ENCODE assay signal across 10 mouse cellular contexts in genomic region chr8:70857516-70857915, GRCm38 (mm10). TPM values are rescaled to one million over a fixed set of nuclear protein-coding genes. Genes with fewer than 3 reads are reported as not detected.
DNase-seq lines count a peak whose midpoint lies in the region; ATAC-seq and TF ChIP-seq lines count a peak whose summit lies in the region.
"Had no signal": no experiment of that assay in that cellular context is flagged by ENCODE, and none has a peak within 500 bp of the region (broad histone marks: within the 10 kb centered on the region; RNA-seq: fewer than 3 reads in every experiment).

No protein-coding gene starts in this region.

- intact Hi-C loops in gastrocnemius, postnatal 14 days (cut with DNase I; ENCODE audit: low total_unique reads): no loop called here

- no peak for TF ChIP-seq CTCF in MEL (IDR thresholded peaks at IDR 0.05 in 2 of 3, conservative IDR thresholded peaks at IDR 0.05 in 1 of 3; ENCODE audit: control insufficient read depth in 1 of 3, insufficient read depth in 1 of 3, low read depth in 2 of 3, low read length in 3 of 3, poor library complexity in 1 of 3, severe bottlenecking in 1 of 3)

- peaks cover 0 to 14% of the 10 kb centered on the region in 2 experiments; a peak in 2 of 4 replicates for H3K4me1 ChIP-seq in MEL (ENCODE audit: control insufficient read depth in 1 of 2, insufficient read depth in 2 of 2, low read length in 2 of 2)
- H3K4me1 ChIP-seq in hindbrain, embryonic 14.5 days (replicated peaks; ENCODE audit: control insufficient read depth, insufficient read depth, low read length): peaks cover 26% of the 10 kb centered on the region
- peaks cover 44% of the 10 kb centered on the region for H3K4me1 ChIP-seq in midbrain, embryonic 15.5 days

- H3K79me2 ChIP-seq in MEL (ENCODE audit: control insufficient read depth, insufficient read depth, low read length, poor library complexity): no peaks in the 10 kb centered on the region; the same call in 1 of the 2 replicates

- H3K27ac ChIP-seq in MEL (ENCODE audit: control insufficient read depth, low read depth, low read length): no peak overlapping the region
- no peak overlapping the region for H3K27ac ChIP-seq in hindbrain, embryonic 14.5 days
- H3K27ac ChIP-seq in midbrain, embryonic 15.5 days: peak overlapping the region; percentile 45; the same call in 1 of the 2 replicates

- no peaks in the 10 kb centered on the region for H3K27me3 ChIP-seq in MEL (ENCODE audit: control insufficient read depth in 1 of 2, insufficient read depth in 2 of 2, low read length in 2 of 2)
- no peaks in the 10 kb centered on the region for H3K27me3 ChIP-seq in hindbrain, embryonic 14.5 days (ENCODE audit: control insufficient read depth, insufficient read depth, low read length)
- H3K27me3 ChIP-seq in midbrain, embryonic 15.5 days (replicated peaks): no peaks in the 10 kb centered on the region

- no peaks in the 10 kb centered on the region for H3K9me3 ChIP-seq in MEL (replicated peaks; ENCODE audit: insufficient read depth, low read length)
- no peaks in the 10 kb centered on the region for H3K9me3 ChIP-seq in hindbrain, embryonic 14.5 days (ENCODE audit: control insufficient read depth, low read length)
- H3K9me3 ChIP-seq in midbrain, embryonic 15.5 days: no peaks in the 10 kb centered on the region
- H3K9me3 ChIP-seq: megakaryocyte, embryonic 14.5 days had no signal

- TF ChIP-seq POLR2A in MEL (IDR thresholded peaks at IDR 0.05; ENCODE audit: control insufficient read depth in 1 of 2, insufficient read depth in 1 of 2, low read depth in 1 of 2, low read length in 2 of 2, poor library complexity in 1 of 2): no peak

- no peak overlapping the region for H3K9ac ChIP-seq in MEL (ENCODE audit: control insufficient read depth, low read depth, low read length, poor library complexity, severe bottlenecking)
- 0 out of 2 replicates have a peak overlapping the region, but pooled peaks have one; percentile 17 for H3K9ac ChIP-seq in hindbrain, embryonic 14.5 days
- H3K9ac ChIP-seq in midbrain, embryonic 15.5 days: no peak overlapping the region

- TF ChIP-seq EP300 in MEL (IDR thresholded peaks at IDR 0.05; ENCODE audit: low read depth in 1 of 2, low read length in 2 of 2): no peak

- no peak for ATAC-seq in hindbrain, embryonic 14.5 days (ENCODE audit: low FRiP score)
- ATAC-seq in midbrain, embryonic 15.5 days (replicated peaks): peak; percentile 19; the same call in 1 of the 2 replicates

- no peak overlapping the region for H3K4me3 ChIP-seq in MEL (ENCODE audit: control insufficient read depth in 1 of 2, insufficient read depth in 1 of 2, low read depth in 2 of 2, low read length in 2 of 2)
- no peak overlapping the region for H3K4me3 ChIP-seq in hindbrain, embryonic 14.5 days (replicated peaks; ENCODE audit: low read length)
- peak overlapping the region; percentile 50; the same call in 1 of the 2 replicates for H3K4me3 ChIP-seq in midbrain, embryonic 15.5 days

- TF ChIP-seq RAD21 in MEL (IDR thresholded peaks at IDR 0.05; ENCODE audit: low read depth, low read length): no peak

- DNase-seq in gastrocnemius, postnatal 14 days: peak; percentile 2
- DNase-seq in gastrocnemius, adult 8-10 months (ENCODE audit: low spot score in 2 of 2): no peak
- no peak for DNase-seq in MEL (ENCODE audit: low read depth, low spot score)
- no peak for DNase-seq in hindbrain, embryonic 14.5 days (ENCODE audit: low spot score)
- DNase-seq in testis, postnatal 10 days (ENCODE audit: low spot score): no peak
- no peak for DNase-seq in cerebellum, adult 8-10 months
- no peak for DNase-seq in cerebellum, postnatal 4 days (ENCODE audit: low spot score in 2 of 2)

- no peaks in the 10 kb centered on the region; a peak in 1 of 4 replicates for H3K36me3 ChIP-seq in MEL (ENCODE audit: control insufficient read depth in 1 of 2, insufficient read depth in 2 of 2, low read length in 2 of 2)
- H3K36me3 ChIP-seq in hindbrain, embryonic 14.5 days (replicated peaks; ENCODE audit: control insufficient read depth, insufficient read depth): peaks cover 9% of the 10 kb centered on the region; the same call in 1 of the 2 replicates
- no peaks in the 10 kb centered on the region for H3K36me3 ChIP-seq in midbrain, embryonic 15.5 days (replicated peaks)

- no peak overlapping the region for H3K4me2 ChIP-seq in hindbrain, embryonic 14.5 days (replicated peaks)
- peak overlapping the region; percentile 87 for H3K4me2 ChIP-seq in midbrain, embryonic 15.5 days

- 7% methylated on average over 4 of the region's 4 CpGs for WGBS in hindbrain, embryonic 14.5 days
- 13% methylated on average over 4 of the region's 4 CpGs for WGBS in midbrain, embryonic 15.5 days

TF ChIP-seq in MEL, 35 proteins besides CTCF, POLR2A, EP300 and RAD21:
- TF ChIP-seq JUND (IDR thresholded peaks at IDR 0.05; ENCODE audit: low read depth, low read length) (no peak), HCFC1 (IDR thresholded peaks at IDR 0.05; ENCODE audit: low read depth, low read length) (no peak), E2F4 (IDR thresholded peaks at IDR 0.05; ENCODE audit: borderline replicate concordance, low read depth, low read length) (no peak), USF1 (IDR thresholded peaks at IDR 0.05; ENCODE audit: low read depth, low read length) (peak; percentile 61)

RNA-seq across cellular contexts. Expression of gene Kcnn1, which starts 5.5 kb away (rescaled TPM):
- 1 to 10 TPM; 5.4 to 6.6 TPM for total RNA-seq in gastrocnemius, postnatal 14 days (2021)
- total RNA-seq in gastrocnemius, adult 8-10 months (2022): 10 to 100 TPM; 18.0 to 21.5 (median 20.5) TPM
- 7.3 and 8.9 TPM in 2 replicates for total RNA-seq in MEL (2012; rRNA removed)
- polyA plus RNA-seq in MEL (2012; ENCODE audit: insufficient read depth in 1 of 2, insufficient read length in 2 of 2, low read depth in 1 of 2, low replicate concordance in 2 of 2, missing spikeins in 1 of 2): 10 to 100 TPM in 1 of 2 experiments, not detected in 1; 10.7 TPM
- 10.0 and 14.3 TPM in 2 replicates for polyA plus RNA-seq in hindbrain, embryonic 14.5 days (2014; fragmentation: Nextera tagmentation; extraction: Ambion mirVana)
- 19.0 and 20.6 TPM in 2 replicates for polyA plus RNA-seq in midbrain, embryonic 15.5 days (2015; fragmentation: Nextera tagmentation; extraction: Ambion mirVana)

RNA-seq across cellular contexts. Expression of gene Ccdc124, which starts 16.2 kb away (rescaled TPM):
- 10 to 100 TPM; 50.3 to 50.9 TPM for total RNA-seq in gastrocnemius, postnatal 14 days (2021)
- 10 to 100 TPM; 61.7 to 77.8 (median 67.5) TPM for total RNA-seq in gastrocnemius, adult 8-10 months (2022)
- total RNA-seq in MEL (2012; rRNA removed): 47.5 and 47.6 TPM in 2 replicates
- 10 to 100 TPM in 1 of 2 experiments, not detected in 1; 87.1 TPM for polyA plus RNA-seq in MEL (2012; ENCODE audit: insufficient read depth in 1 of 2, insufficient read length in 2 of 2, low read depth in 1 of 2, low replicate concordance in 2 of 2, missing spikeins in 1 of 2)
- polyA plus RNA-seq in hindbrain, embryonic 14.5 days (2014; fragmentation: Nextera tagmentation; extraction: Ambion mirVana): 155 and 158 TPM in 2 replicates
- polyA plus RNA-seq in midbrain, embryonic 15.5 days (2015; fragmentation: Nextera tagmentation; extraction: Ambion mirVana): 173 and 180 TPM in 2 replicates

RNA-seq across cellular contexts. Expression of gene Arrdc2, which starts 18.0 kb away (rescaled TPM):
- 10 to 100 TPM in 1 of 2 experiments, 1 to 10 TPM in 1; 4.8 to 71.3 TPM for total RNA-seq in gastrocnemius, postnatal 14 days (2021)
- total RNA-seq in gastrocnemius, adult 8-10 months (2022): 100 to 1,000 TPM in 1 of 4 experiments, 10 to 100 TPM in 3; 38.9 to 177 (median 68.9) TPM
- 10.0 and 13.1 TPM in 2 replicates for total RNA-seq in MEL (2012; rRNA removed)
- polyA plus RNA-seq in MEL (2012; ENCODE audit: insufficient read depth in 1 of 2, insufficient read length in 2 of 2, low read depth in 1 of 2, low replicate concordance in 2 of 2, missing spikeins in 1 of 2): 10 to 100 TPM in 1 of 2 experiments, not detected in 1; 22.5 TPM
- polyA plus RNA-seq in hindbrain, embryonic 14.5 days (2014; fragmentation: Nextera tagmentation; extraction: Ambion mirVana): 7.2 and 8.7 TPM in 2 replicates
- polyA plus RNA-seq in midbrain, embryonic 15.5 days (2015; fragmentation: Nextera tagmentation; extraction: Ambion mirVana): 8.1 and 8.6 TPM in 2 replicates

RNA-seq across cellular contexts. Expression of gene Slc5a5, which starts 35.0 kb away (rescaled TPM):
- under 1 TPM in 1 of 2 experiments, not detected in 1; 0.08 TPM for total RNA-seq in gastrocnemius, postnatal 14 days (2021)
- total RNA-seq in gastrocnemius, adult 8-10 months (2022): not detected
- 0.12 and 0.13 TPM in 2 replicates for total RNA-seq in MEL (2012; rRNA removed)
- under 1 TPM in 1 of 2 experiments, not detected in 1; 0.36 TPM for polyA plus RNA-seq in MEL (2012; ENCODE audit: insufficient read depth in 1 of 2, insufficient read length in 2 of 2, low read depth in 1 of 2, low replicate concordance in 2 of 2, missing spikeins in 1 of 2)
- 1.5 and 1.8 TPM in 2 replicates for polyA plus RNA-seq in hindbrain, embryonic 14.5 days (2014; fragmentation: Nextera tagmentation; extraction: Ambion mirVana)
- 1.9 and 2.0 TPM in 2 replicates for polyA plus RNA-seq in midbrain, embryonic 15.5 days (2015; fragmentation: Nextera tagmentation; extraction: Ambion mirVana)
- polyA plus RNA-seq: heart, embryonic 14.5 days had no signal

RNA-seq across cellular contexts. Expression of gene Rpl18a, which starts 39.7 kb away (rescaled TPM):
- total RNA-seq in gastrocnemius, postnatal 14 days (2021): 1,000 to 10,000 TPM; 1,213 to 1,382 TPM
- total RNA-seq in gastrocnemius, adult 8-10 months (2022): 1,000 to 10,000 TPM in 2 of 4 experiments, 100 to 1,000 TPM in 2; 935 to 1,159 (median 1,025) TPM
- 4,999 and 5,671 TPM in 2 replicates for total RNA-seq in MEL (2012; rRNA removed)
- polyA plus RNA-seq in MEL (2012; ENCODE audit: insufficient read depth in 1 of 2, insufficient read length in 2 of 2, low read depth in 1 of 2, low replicate concordance in 2 of 2, missing spikeins in 1 of 2): 1,000 to 10,000 TPM in 1 of 2 experiments, not detected in 1; 5,399 TPM
- polyA plus RNA-seq in hindbrain, embryonic 14.5 days (2014; fragmentation: Nextera tagmentation; extraction: Ambion mirVana): 2,214 and 2,704 TPM in 2 replicates
- polyA plus RNA-seq in midbrain, embryonic 15.5 days (2015; fragmentation: Nextera tagmentation; extraction: Ambion mirVana): 2,076 and 2,093 TPM in 2 replicates
